Mouse (Mus musculus) megakaryocyte, embryonic 14.5 days (primary cell): ENCODE results near the gene Olfr875.

ENCODE experiments used
- FLI1 ChIP-seq: IDR thresholded peaks from 2 replicates; pipeline ENCODE4 v1.6.1; 2012; ENCODE audit warnings: low read length, inconsistent platforms, mixed read lengths
- GATA1 ChIP-seq: IDR thresholded peaks from 3 replicates; pipeline ENCODE4 v1.6.1; 2012; ENCODE audit warnings: mixed read lengths, low read length, inconsistent platforms, borderline replicate concordance

DNA sequence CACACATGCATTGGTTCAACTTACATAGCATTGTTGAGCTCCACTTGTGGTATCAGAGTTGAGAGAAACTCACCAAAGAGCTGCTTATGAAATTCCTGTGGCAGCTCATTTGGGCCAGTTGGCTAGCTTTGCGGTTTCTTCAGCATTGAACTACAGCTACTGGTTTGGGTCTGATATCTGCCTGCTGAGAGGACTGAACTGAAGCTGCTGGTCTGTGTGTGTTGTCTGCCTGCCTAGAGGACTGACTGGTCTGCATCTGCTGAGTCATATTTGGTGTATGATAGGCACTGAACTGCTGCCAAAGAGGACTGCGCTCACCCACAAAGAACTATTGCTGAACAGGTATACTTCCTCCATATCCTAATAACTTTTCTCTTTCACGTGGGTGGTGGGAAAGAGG is 36.8 kb downstream of the Olfr875 start:
- TF ChIP-seq GATA1, result no peak
- no peak for TF ChIP-seq FLI1
